In the genomic region with DNA sequence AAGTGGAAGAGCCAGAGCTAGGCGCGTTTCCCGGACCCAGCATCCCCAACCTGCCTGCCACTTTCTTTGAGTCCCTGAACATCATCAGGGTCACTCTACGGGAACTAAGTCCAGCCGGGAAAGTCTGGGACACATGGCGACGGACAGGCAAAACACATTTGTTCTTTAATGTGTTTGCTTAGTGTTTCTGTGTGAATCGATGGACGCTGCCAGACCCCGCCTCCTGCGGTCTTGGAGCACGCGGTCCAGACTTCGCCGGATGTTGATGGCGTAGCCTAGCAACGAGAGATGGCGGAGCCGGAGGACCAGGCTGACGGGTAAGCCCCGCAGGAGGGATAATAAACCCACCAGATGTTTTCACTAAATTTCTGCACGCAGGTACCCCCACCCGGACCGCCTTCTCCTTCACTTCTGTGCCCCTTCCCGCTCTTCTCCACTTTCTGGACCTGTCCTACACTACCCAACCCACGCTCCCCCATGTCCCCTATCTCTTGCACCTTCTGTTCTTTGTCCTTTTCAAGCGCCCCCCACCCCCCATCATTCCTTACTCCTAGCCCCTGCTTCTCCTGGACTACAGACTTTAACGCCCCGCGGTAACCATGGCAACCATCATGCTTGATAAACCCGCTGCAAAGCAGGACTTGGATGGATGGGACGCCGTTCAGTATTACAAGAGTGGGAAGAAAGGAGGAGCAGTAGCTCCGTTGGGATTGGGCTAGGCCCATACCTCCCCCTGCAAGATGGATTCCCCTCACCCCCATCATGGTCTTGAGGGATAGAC, we compare ENCODE assay signal across 7 mouse cellular contexts. TPM values are rescaled to one million over a fixed set of nuclear protein-coding genes. Genes with fewer than 3 reads are reported as not detected.
DNase-seq lines count a peak whose midpoint lies in the region; ATAC-seq and TF ChIP-seq lines count a peak whose summit lies in the region.

No protein-coding gene starts in this region.

- peaks cover 8% of the 10 kb centered on the region for H3K27me3 ChIP-seq in Patski

- H3K4me1 ChIP-seq in cortical plate, adult 2 months (ENCODE audit: control insufficient read depth, insufficient read depth, low read length): no peaks in the 10 kb centered on the region

- no peak for TF ChIP-seq POLR2A in cortical plate, adult 2 months (IDR thresholded peaks at IDR 0.05; ENCODE audit: extremely low read depth, insufficient read depth, low read length)

- in situ Hi-C loops in Patski (cut with MboI; ENCODE audit: low pct_unique_long_range_greater_than_20kb): no loop called here

- CTCF ChIA-PET in Patski (lab: Charles Lee): no interaction called here

- no peak for TF ChIP-seq CTCF in Patski (IDR thresholded peaks at IDR 0.05)
- no peak for TF ChIP-seq CTCF in cortical plate, adult 2 months (IDR thresholded peaks at IDR 0.05; ENCODE audit: extremely low read depth, insufficient read depth, low read length)

- no peak for DNase-seq in Patski (ENCODE audit: low read depth, low spot score)
- DNase-seq in gastrocnemius, postnatal 25 days: peak; percentile 71
- peak; percentile 92 for DNase-seq in induced T-regulatory cell, adult 2 months (ENCODE audit: low read depth)
- peak; percentile 49 to 59 for DNase-seq in left cerebral cortex, postnatal 36 days (ENCODE audit: low spot score in 2 of 2)
- peak; percentile 70 for DNase-seq in right cerebral cortex, postnatal 25 days

- peak; percentile 41 for ATAC-seq in Patski
- peak; percentile 59 for ATAC-seq in megakaryocyte progenitor cell, adult 5-6 weeks (replicated peaks; ENCODE audit: poor library complexity)

- intact Hi-C loops in left cerebral cortex, postnatal 36 days (cut with DNase I): no loop called here

- no peak overlapping the region for H3K27ac ChIP-seq in cortical plate, adult 2 months (ENCODE audit: insufficient read depth, low read length)

- POLR2A ChIA-PET in Patski (lab: Charles Lee): interaction anchor here (0.6 kb wide), 1 partner anchor 39 kb away, joined by 3 read pairs; no protein-coding TSS in a partner anchor

- peak overlapping the region; percentile 32 for H3K4me3 ChIP-seq in cortical plate, adult 2 months (ENCODE audit: insufficient read depth, low read length)

RNA-seq across cellular contexts. Expression of a gene that starts 0.7 kb away (rescaled TPM):
- 0.13 TPM for polyA plus RNA-seq in Patski (2021)
- 1.4 TPM in 2 replicates for polyA plus RNA-seq in cortical plate, adult 2 months (2012; rRNA removed)
- total RNA-seq in gastrocnemius, postnatal 25 days (2021): under 1 TPM in 1 of 2 experiments, not detected in 1; 0.41 TPM
- 1 to 10 TPM; 1.1 to 1.3 TPM for total RNA-seq in left cerebral cortex, postnatal 36 days (2021)
- total RNA-seq in megakaryocyte progenitor cell, adult 5-6 weeks (2015): 4.4 and 4.9 TPM in 2 replicates
- total RNA-seq in megakaryocyte progenitor cell, adult 5-6 weeks (2017): 11.2 and 14.3 TPM in 2 replicates

RNA-seq across cellular contexts. Expression of a gene that starts 0.7 kb away (rescaled TPM):
- 17.4 TPM for polyA plus RNA-seq in Patski (2021)
- polyA plus RNA-seq in cortical plate, adult 2 months (2012; rRNA removed): 15.5 and 17.6 TPM in 2 replicates
- total RNA-seq in gastrocnemius, postnatal 25 days (2021): 10 to 100 TPM; 16.1 to 20.9 TPM
- total RNA-seq in left cerebral cortex, postnatal 36 days (2021): 10 to 100 TPM; 30.5 to 36.2 TPM
- total RNA-seq in megakaryocyte progenitor cell, adult 5-6 weeks (2015): 1.9 and 2.1 TPM in 2 replicates
- total RNA-seq in megakaryocyte progenitor cell, adult 5-6 weeks (2017): 2.1 and 3.0 TPM in 2 replicates

RNA-seq across cellular contexts. Expression of a gene that starts 38.7 kb away (rescaled TPM):
- 263 TPM for polyA plus RNA-seq in Patski (2021)
- 193 and 198 TPM in 2 replicates for polyA plus RNA-seq in cortical plate, adult 2 months (2012; rRNA removed)
- total RNA-seq in gastrocnemius, postnatal 25 days (2021): 100 to 1,000 TPM; 110 to 138 TPM
- total RNA-seq in left cerebral cortex, postnatal 36 days (2021): 100 to 1,000 TPM; 220 to 253 TPM
- 29.4 and 29.5 TPM in 2 replicates for total RNA-seq in megakaryocyte progenitor cell, adult 5-6 weeks (2015)
- total RNA-seq in megakaryocyte progenitor cell, adult 5-6 weeks (2017): 25.2 and 26.9 TPM in 2 replicates

Comparison
In these comparisons a context has a peak if more than half of its experiments do, and no peak if none do; other contexts are left out.
1. RNA of a gene that starts 0.7 kb away (total RNA-seq): 30.5 to 36.2 TPM in left cerebral cortex, postnatal 36 days and 16.1 to 20.9 TPM in gastrocnemius, postnatal 25 days; 1.9 to 3.0 TPM in megakaryocyte progenitor cell, adult 5-6 weeks; every median in the first group is over 4 times any median in the second.